Mouse (Mus musculus) hindbrain, embryonic 12.5 days (tissue): ENCODE results near the gene Cpsf2. TPM values are rescaled to one million over a fixed set of nuclear protein-coding genes. Genes with fewer than 3 reads are reported as not detected.
A peak's percentile ranks its signal among the peaks of the same experiment; 100 is the strongest.

Experiments used
- ATAC-seq: fragments of 200-750 bp; cut with Nextera tagmentation; 2 replicates; pipeline ENCODE4 v1.8.0; 2017; ENCODE audit warnings: moderate TSS enrichment; ENCODE audit not compliant: low FRiP score
- H3K27ac ChIP-seq: fragments of 300-500 bp; sonication (generic); 2 replicates; pipeline ENCODE4 v1.5.1; 2016; ENCODE audit warnings: mild to moderate bottlenecking
- H3K27me3 ChIP-seq: fragments of 300-500 bp; sonication (generic); 2 replicates; pipeline ENCODE4 v1.6.1; 2016; ENCODE audit warnings: mild to moderate bottlenecking
- H3K36me3 ChIP-seq: fragments of 300-500 bp; sonication (generic); 2 replicates; pipeline ENCODE4 v1.6.1; 2016; ENCODE audit warnings: mild to moderate bottlenecking
- H3K4me1 ChIP-seq: fragments of 300-500 bp; sonication (generic); 2 replicates; pipeline ENCODE4 v1.6.1; 2016
- H3K4me2 ChIP-seq: fragments of 300-500 bp; sonication (generic); replicated peaks from 2 replicates; pipeline ENCODE4 v1.6.1; 2016; ENCODE audit warnings: mild to moderate bottlenecking
- H3K4me3 ChIP-seq: fragments of 300-500 bp; sonication (generic); 2 replicates; pipeline ENCODE4 v1.5.1; 2016; ENCODE audit warnings: mild to moderate bottlenecking
- H3K9ac ChIP-seq: fragments of 300-500 bp; sonication (generic); 2 replicates; pipeline ENCODE4 v1.6.1; 2016; ENCODE audit warnings: mild to moderate bottlenecking, moderate library complexity
- H3K9me3 ChIP-seq: fragments of 300-500 bp; sonication (generic); replicated peaks from 2 replicates; pipeline ENCODE4 v1.6.1; 2016; ENCODE audit warnings: mild to moderate bottlenecking
- WGBS: fragments of 180-500 bp; shearing (Covaris S2); methylation state at CpG from one replicate; pipeline ENCODE4 v1.1.7; 2016; 5-methylcytosine and 5-hydroxymethylcytosine counted together
- polyA plus RNA-seq: library from polyadenylated mRNA; unstranded; fragments of >200 nt; fragmentation: Nextera tagmentation; extraction: Ambion mirVana; gene quantifications from 2 replicates; pipeline ENCODE4 v1.2.1, GENCODE M21; 2016

The Cpsf2 gene
- polyA plus RNA-seq, 1 experiment from 2014 or later, result 34.2 TPM

- no peak overlapping the region for H3K9ac ChIP-seq
- no peaks in the 10 kb centered on the region for H3K27me3 ChIP-seq
- no peaks in the 10 kb centered on the region for H3K9me3 ChIP-seq
- WGBS, result 87% methylated on average over 4 of the region's 4 CpGs
- H3K4me3 ChIP-seq, result no peak overlapping the region
- H3K27ac ChIP-seq, result no peak overlapping the region
- H3K36me3 ChIP-seq, result no peaks in the 10 kb centered on the region
- H3K4me2 ChIP-seq, result no peak overlapping the region
- ATAC-seq, result no peak
- peaks cover 4% of the 10 kb centered on the region; the same call in 1 of the 2 replicates for H3K4me1 ChIP-seq
Measured at GRCm38 (mm10) chr12:102034934-102035333, 59.1 kb downstream of the Cpsf2 start.

- WGBS, result 91% methylated on average over 2 of the region's 2 CpGs
- Histone ChIP-seq H3K27me3 (no peaks in the 10 kb centered on the region), H3K9ac (no peak overlapping the region), H3K36me3 (no peaks in the 10 kb centered on the region), H3K4me3 (no peak overlapping the region), H3K9me3 (no peaks in the 10 kb centered on the region), H3K4me1 (peaks cover 7% of the 10 kb centered on the region), H3K27ac (no peak overlapping the region), H3K4me2 (no peak overlapping the region)
- ATAC-seq, result no peak
Measured at GRCm38 (mm10) chr12:102039861-102040260, 64.1 kb downstream of the Cpsf2 start.

GRCm38 (mm10) chr12:102041699-102042098, 65.9 kb downstream of the Cpsf2 start:
- H3K9ac ChIP-seq, result no peak overlapping the region
- no peak overlapping the region for H3K27ac ChIP-seq
- peaks cover 7% of the 10 kb centered on the region for H3K4me1 ChIP-seq
- ATAC-seq, result no peak
- H3K9me3 ChIP-seq, result no peaks in the 10 kb centered on the region
- H3K36me3 ChIP-seq, result no peaks in the 10 kb centered on the region
- H3K4me3 ChIP-seq, result no peak overlapping the region
- H3K4me2 ChIP-seq, result no peak overlapping the region
- no peaks in the 10 kb centered on the region for H3K27me3 ChIP-seq
- 32% methylated on average over 2 of the region's 2 CpGs for WGBS

GRCm38 (mm10) chr12:102042247-102042646, 66.5 kb downstream of the Cpsf2 start:
- H3K4me1 ChIP-seq, result peaks cover 7% of the 10 kb centered on the region
- peak overlapping the region; percentile 40 for H3K27ac ChIP-seq
- WGBS, result 68% methylated on average over 7 of the region's 7 CpGs
- no peaks in the 10 kb centered on the region for H3K27me3 ChIP-seq
- no peak overlapping the region for H3K4me3 ChIP-seq
- H3K36me3 ChIP-seq, result no peaks in the 10 kb centered on the region
- peak; percentile 35; the same call in 1 of the 2 replicates for ATAC-seq
- no peak overlapping the region for H3K9ac ChIP-seq
- no peaks in the 10 kb centered on the region for H3K9me3 ChIP-seq
- no peak overlapping the region for H3K4me2 ChIP-seq

GRCm38 (mm10) chr12:102043840-102044239, 68.1 kb downstream of the Cpsf2 start:
- Histone ChIP-seq H3K9me3 (no peaks in the 10 kb centered on the region), H3K27ac (no peak overlapping the region), H3K9ac (no peak overlapping the region), H3K36me3 (no peaks in the 10 kb centered on the region), H3K27me3 (no peaks in the 10 kb centered on the region), H3K4me2 (no peak overlapping the region), H3K4me3 (no peak overlapping the region), H3K4me1 (peaks cover 7% of the 10 kb centered on the region)
- ATAC-seq, result no peak
- 84% methylated on average over 5 of the region's 5 CpGs for WGBS

- Histone ChIP-seq H3K4me1 (peaks cover 12% of the 10 kb centered on the region), H3K4me2 (no peak overlapping the region), H3K27ac (no peak overlapping the region), H3K9me3 (no peaks in the 10 kb centered on the region), H3K27me3 (no peaks in the 10 kb centered on the region), H3K9ac (no peak overlapping the region), H3K4me3 (no peak overlapping the region), H3K36me3 (no peaks in the 10 kb centered on the region)
- no peak for ATAC-seq
- 84% methylated on average over 4 of the region's 4 CpGs for WGBS
Measured at GRCm38 (mm10) chr12:102054155-102054554, 78.4 kb downstream of the Cpsf2 start.

GRCm38 (mm10) chr12:102055758-102056157, 80.0 kb downstream of the Cpsf2 start:
- H3K4me3 ChIP-seq, result no peak overlapping the region
- H3K27me3 ChIP-seq, result no peaks in the 10 kb centered on the region
- no peak overlapping the region for H3K9ac ChIP-seq
- no peak overlapping the region for H3K4me2 ChIP-seq
- no peaks in the 10 kb centered on the region for H3K36me3 ChIP-seq
- no peak for ATAC-seq
- no peak overlapping the region for H3K27ac ChIP-seq
- no peaks in the 10 kb centered on the region for H3K9me3 ChIP-seq
- WGBS, result 94% methylated on average over 10 of the region's 10 CpGs
- H3K4me1 ChIP-seq, result peaks cover 12% of the 10 kb centered on the region

Other genes starting within 250 kb of the Cpsf2 start
- gene Fbln5, start 156.9 kb upstream of the Cpsf2 start, polyA plus RNA-seq, result 24.4 and 30.6 TPM in 2 replicates
- 25.7 and 28.5 TPM in 2 replicates for gene Trip11, start 62.7 kb upstream of the Cpsf2 start, polyA plus RNA-seq
- 16.2 and 17.5 TPM in 2 replicates for gene Atxn3, start 17.7 kb upstream of the Cpsf2 start, polyA plus RNA-seq
- gene Slc24a4, start 152.7 kb downstream of the Cpsf2 start, polyA plus RNA-seq, result 1.0 and 1.2 TPM in 2 replicates